Mouse (Mus musculus): ENCODE results near the gene Adamts3.

GRCm38 (mm10) chr5:89906884-89907431 is 23.8 kb upstream of the Adamts3 start:
- no peak for TF ChIP-seq TCF12 (IDR thresholded peaks at IDR 0.05; ENCODE audit: insufficient read depth, poor library complexity, severe bottlenecking)
- TF ChIP-seq POLR2A (IDR thresholded peaks at IDR 0.05; ENCODE audit: insufficient read length, low read depth) = no peak
- TF ChIP-seq E2F4 (IDR thresholded peaks at IDR 0.05; ENCODE audit: insufficient read depth) = no peak
- TF ChIP-seq USF1 (IDR thresholded peaks at IDR 0.05; ENCODE audit: low read depth) = no peak
- no peak for TF ChIP-seq CEBPB (IDR thresholded peaks at IDR 0.05; ENCODE audit: insufficient read depth, poor library complexity, severe bottlenecking)
- no peak for TF ChIP-seq MYOG (IDR thresholded peaks at IDR 0.05; ENCODE audit: control insufficient read depth in 1 of 3, insufficient read depth in 1 of 3, insufficient read length in 2 of 3, low read depth in 2 of 3)
- no peak for TF ChIP-seq MAX (IDR thresholded peaks at IDR 0.05; ENCODE audit: low read depth)
- TF ChIP-seq POLR2AphosphoS2 (IDR thresholded peaks at IDR 0.05; ENCODE audit: insufficient read length, low read depth) = no peak
- no peak for TF ChIP-seq MYOD1 (IDR thresholded peaks at IDR 0.05; ENCODE audit: control insufficient read depth in 1 of 3, insufficient read length in 2 of 3, low read depth in 2 of 3)
- TF ChIP-seq SRF (IDR thresholded peaks at IDR 0.05; ENCODE audit: control insufficient read depth, insufficient read length, low read depth) = no peak
- TF ChIP-seq TCF3 (IDR thresholded peaks at IDR 0.05; ENCODE audit: insufficient read length, low read depth) = no peak
- no peak for TF ChIP-seq REST (IDR thresholded peaks at IDR 0.05; ENCODE audit: insufficient read depth, insufficient read length)

Measured in myocyte (in vitro differentiated cells).